Mouse (Mus musculus) kidney, postnatal 0 days (tissue): ENCODE data around the gene Mical1. TPM values are rescaled to one million over a fixed set of nuclear protein-coding genes. Genes with fewer than 3 reads are reported as not detected.

Experiments
- ATAC-seq: fragments of 200-750 bp; cut with Nextera tagmentation; replicated peaks from 2 replicates; pipeline ENCODE4 v1.8.0; 2017; ENCODE audit warnings: low read depth, moderate number of reproducible peaks, moderate TSS enrichment, moderate library complexity; ENCODE audit not compliant: low FRiP score
- DNase-seq: peaks from one replicate; pipeline ENCODE4 v3.0.0-alpha.2; 2016; ENCODE audit warnings: low spot score
- H3K27ac ChIP-seq: fragments of 300-500 bp; sonication (generic); 2 replicates; pipeline ENCODE4 v1.5.1; 2014; ENCODE audit warnings: mild to moderate bottlenecking
- H3K27me3 ChIP-seq: fragments of 300-500 bp; sonication (generic); 2 replicates; pipeline ENCODE4 v1.6.1; 2014; ENCODE audit warnings: low read length, mixed read lengths; ENCODE audit not compliant: insufficient read depth
- H3K36me3 ChIP-seq: fragments of 300-500 bp; sonication (generic); 2 replicates; pipeline ENCODE4 v1.6.1; 2014; ENCODE audit warnings: low read length, mixed read lengths; ENCODE audit not compliant: insufficient read depth
- H3K4me1 ChIP-seq: fragments of 300-500 bp; sonication (generic); replicated peaks from 2 replicates; pipeline ENCODE4 v1.6.1; 2014; ENCODE audit warnings: antibody characterized with exemption, low read length, mixed read lengths; ENCODE audit not compliant: insufficient read depth
- H3K4me2 ChIP-seq: fragments of 300-500 bp; sonication (generic); 2 replicates; pipeline ENCODE4 v1.6.1; 2014; ENCODE audit warnings: mild to moderate bottlenecking, low read length, moderate library complexity, mixed read lengths
- H3K4me3 ChIP-seq: fragments of 300-500 bp; sonication (generic); replicated peaks from 2 replicates; pipeline ENCODE4 v1.5.1; 2014; ENCODE audit warnings: low read depth, low read length
- H3K9ac ChIP-seq: fragments of 300-500 bp; sonication (generic); 2 replicates; pipeline ENCODE4 v1.6.1; 2014; ENCODE audit warnings: low read depth, low read length
- H3K9me3 ChIP-seq: fragments of 300-500 bp; sonication (generic); replicated peaks from 2 replicates; pipeline ENCODE4 v1.6.1; 2016; ENCODE audit warnings: low read length, inconsistent platforms, mixed read lengths
- CTCF ChIP-seq: IDR thresholded peaks from 2 replicates; pipeline ENCODE4 v1.5.1; 2016; ENCODE audit warnings: antibody characterized with exemption, low read depth, mild to moderate bottlenecking, moderate library complexity
- WGBS: fragments of 180-500 bp; shearing (Covaris S2); extraction: QIAGEN DNeasy Blood & Tissue Kit; methylation state at CpG from one replicate; pipeline ENCODE4 v1.1.7; 2014; 5-methylcytosine and 5-hydroxymethylcytosine counted together
- polyA plus RNA-seq: library from polyadenylated mRNA; unstranded; fragments of >200 nt; fragmentation: Nextera tagmentation; extraction: Ambion mirVana; gene quantifications from 2 replicates; pipeline ENCODE4 v1.2.1, GENCODE M21; 2015

Mical1 gene
- polyA plus RNA-seq, 1 experiment from 2014 or later, result 19.6 TPM

GRCm38 (mm10) chr10:41525696-41526095 lies 49.6 kb downstream of the Mical1 start:
- H3K4me3 ChIP-seq, result no peak overlapping the region
- no peaks in the 10 kb centered on the region for H3K27me3 ChIP-seq
- no peak overlapping the region for H3K27ac ChIP-seq
- no peaks in the 10 kb centered on the region for H3K9me3 ChIP-seq
- H3K4me2 ChIP-seq, result no peak overlapping the region
- 82% methylated on average over 1 of the region's 1 CpGs for WGBS
- DNase-seq, result no peak
- peaks cover 21% of the 10 kb centered on the region for H3K36me3 ChIP-seq
- ATAC-seq, result no peak
- H3K9ac ChIP-seq, result no peak overlapping the region
- TF ChIP-seq CTCF, result no peak
- H3K4me1 ChIP-seq, result 0 out of 2 replicates have a peak, but pooled peaks cover 7% of the 10 kb centered on the region

DNA sequence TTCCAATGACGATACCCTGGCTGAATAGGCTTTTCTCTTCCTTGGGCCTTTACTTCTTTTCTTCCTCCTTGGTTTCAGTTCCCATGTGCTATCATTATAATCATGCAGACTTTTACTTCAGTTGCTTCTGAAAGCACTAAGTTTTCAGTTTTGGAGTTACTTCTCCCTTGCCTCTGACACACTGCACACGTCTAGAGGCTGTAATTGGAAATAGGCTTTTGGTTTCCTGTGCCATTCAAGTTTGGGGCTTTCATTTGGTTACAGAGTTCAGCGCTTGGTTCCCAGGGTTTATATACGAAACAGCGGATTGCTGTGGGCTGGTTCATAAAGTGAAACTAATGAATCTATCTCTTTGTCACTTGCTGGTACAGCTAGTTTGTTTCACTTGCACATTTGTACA lies 53.9 kb downstream of the Mical1 start:
- H3K36me3 ChIP-seq, result peaks cover 37% of the 10 kb centered on the region
- WGBS, result 83% methylated on average over 5 of the region's 5 CpGs
- H3K4me2 ChIP-seq, result no peak overlapping the region

DNA sequence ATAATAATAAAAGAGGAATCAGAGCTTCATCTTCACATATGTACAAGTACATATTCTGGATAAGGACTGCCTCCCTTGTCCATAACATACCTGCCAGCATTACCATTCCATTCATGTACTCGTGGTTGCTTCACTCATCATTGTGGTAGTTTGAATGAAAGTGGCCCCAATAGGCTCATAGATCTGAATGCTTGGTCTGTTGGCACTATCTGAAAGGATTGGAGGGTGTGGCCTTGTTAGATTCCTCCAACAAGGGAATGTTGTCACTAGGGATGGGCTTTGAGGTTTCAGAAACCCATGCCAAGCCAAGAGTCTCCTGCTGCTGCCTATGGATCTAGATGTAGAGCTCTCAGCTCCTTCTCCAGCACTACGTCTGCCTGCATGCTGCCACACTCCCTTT lies 59.9 kb downstream of the Mical1 start:
- H3K27me3 ChIP-seq, result no peaks in the 10 kb centered on the region
- TF ChIP-seq CTCF, result no peak
- DNase-seq (no peak), ATAC-seq (no peak)
- H3K27ac ChIP-seq, result no peak overlapping the region
- no peak overlapping the region for H3K4me2 ChIP-seq
- no peaks in the 10 kb centered on the region for H3K4me1 ChIP-seq
- WGBS, result 95% methylated on average over 2 of the region's 2 CpGs
- H3K9me3 ChIP-seq, result no peaks in the 10 kb centered on the region
- H3K9ac ChIP-seq, result no peak overlapping the region
- H3K4me3 ChIP-seq, result no peak overlapping the region
- H3K36me3 ChIP-seq, result peaks cover 17% of the 10 kb centered on the region; the same call in 1 of the 2 replicates

More for the DNA sequence above, 53.9 kb downstream of the Mical1 start:
- Histone ChIP-seq H3K4me1 (no peaks in the 10 kb centered on the region), H3K27ac (no peak overlapping the region), H3K9me3 (no peaks in the 10 kb centered on the region), H3K27me3 (no peaks in the 10 kb centered on the region), H3K4me3 (no peak overlapping the region), H3K9ac (no peak overlapping the region)
- DNase-seq, result no peak
- no peak for ATAC-seq
- no peak for TF ChIP-seq CTCF

Other genes with a start within 250 kb of the Mical1 start
- 14.9 and 16.8 TPM in 2 replicates for gene Fig4, start 173.1 kb upstream of the Mical1 start, polyA plus RNA-seq
- gene Ak9, start 172.3 kb upstream of the Mical1 start, polyA plus RNA-seq, result 0.05 TPM in 1 of 2 replicates, not detected in the other
- gene Zbtb24, start 25.9 kb upstream of the Mical1 start, polyA plus RNA-seq, result 16.9 and 18.4 TPM in 2 replicates
- gene Smpd2, start 14.1 kb downstream of the Mical1 start, polyA plus RNA-seq, result 70.4 and 79.8 TPM in 2 replicates
- gene Ppil6, start 14.1 kb downstream of the Mical1 start, polyA plus RNA-seq, result 3.3 and 4.6 TPM in 2 replicates
- gene Cd164, start 43.1 kb downstream of the Mical1 start, polyA plus RNA-seq, result 184 and 193 TPM in 2 replicates
- gene Ccdc162, start 240.3 kb downstream of the Mical1 start, polyA plus RNA-seq, result 0.68 and 1.0 TPM in 2 replicates